Mouse (Mus musculus): ENCODE data around the gene Abhd5.
"Not testable (repeated sequence)": the region's sequence is repeated elsewhere in the genome, so short reads cannot be mapped to it uniquely, and the experiment has no call there.

Abhd5 gene

DNA sequence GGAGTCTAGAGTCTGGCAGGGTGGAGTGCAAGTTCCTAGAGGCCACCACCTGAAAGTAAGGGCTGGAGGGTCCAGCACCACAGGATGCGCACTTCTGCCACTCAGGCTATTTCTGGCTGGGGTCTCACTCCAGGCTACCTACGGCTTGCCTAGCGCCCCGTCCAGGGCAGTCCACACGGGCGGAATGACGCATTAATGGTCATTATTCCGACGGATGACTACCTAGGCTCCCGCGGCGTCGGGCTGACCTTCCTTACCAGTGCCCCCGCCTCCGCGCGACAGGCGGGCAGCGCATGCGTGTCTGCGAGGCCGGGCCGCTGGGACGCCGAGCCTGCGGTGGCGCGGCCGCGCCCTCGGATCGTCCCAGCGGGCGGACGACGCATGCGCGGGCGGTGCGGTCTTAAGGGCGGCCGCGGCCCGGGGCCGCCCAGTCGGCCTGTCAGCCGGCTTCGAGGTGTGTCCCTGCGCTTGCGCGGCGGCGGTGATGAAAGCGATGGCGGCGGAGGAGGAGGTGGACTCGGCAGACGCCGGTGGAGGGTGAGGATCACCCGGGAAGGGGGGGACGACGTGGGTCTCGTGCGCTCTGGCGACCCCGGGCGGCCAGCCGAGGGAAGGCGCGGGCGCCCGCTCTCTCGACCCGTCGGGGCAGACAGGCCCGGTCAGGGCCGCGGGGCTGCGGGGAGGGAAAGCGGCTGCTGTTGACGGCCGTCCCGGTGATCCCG, at the start of gene Abhd5:
TSS of gene Abhd5 (plus strand) at position 306 of the 722 bp plus-strand sequence.
- in situ Hi-C loops (cut with MboI; ENCODE audit: low sequenced_read_pairs), result no loop called here

DNA sequence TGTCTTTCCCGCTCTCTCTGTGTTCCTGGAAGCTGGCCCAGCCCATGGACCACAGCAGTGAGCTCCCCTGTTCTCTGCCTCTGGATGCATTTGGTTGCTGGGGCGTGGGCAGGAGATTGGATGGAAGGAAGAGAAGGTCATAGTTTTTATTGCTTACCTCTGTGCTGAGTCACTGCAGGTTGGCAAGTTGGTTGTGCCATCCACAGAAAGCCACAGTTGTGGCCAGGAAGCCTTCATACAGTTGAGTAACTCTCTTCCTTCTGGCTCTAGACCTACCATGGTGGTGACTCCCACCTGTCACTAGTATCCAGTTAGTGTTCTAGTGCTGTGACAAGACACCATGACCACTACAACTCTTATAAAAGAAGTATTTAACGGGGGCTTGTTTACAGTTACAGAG, 46.1 kb upstream of the Abhd5 start:
- in situ Hi-C loops (cut with MboI; ENCODE audit: low sequenced_read_pairs), result loop anchor here (10.0 kb wide), 1 partner anchor 61 kb away; no protein-coding TSS in a partner anchor

GRCm38 (mm10) chr9:122309013-122309980, 42.1 kb upstream of the Abhd5 start:
- in situ Hi-C loops (cut with MboI; ENCODE audit: low sequenced_read_pairs), result loop anchor here (10.0 kb wide), 1 partner anchor 64 kb away; no protein-coding TSS in a partner anchor

GRCm38 (mm10) chr9:122310613-122311049, 40.8 kb upstream of the Abhd5 start:
- in situ Hi-C loops (cut with MboI; ENCODE audit: low sequenced_read_pairs), result no loop called here

GRCm38 (mm10) chr9:122311051-122311760, 40.2 kb upstream of the Abhd5 start:
- in situ Hi-C loops (cut with MboI; ENCODE audit: low sequenced_read_pairs), result no loop called here

GRCm38 (mm10) chr9:122312296-122312990, 39.0 kb upstream of the Abhd5 start:
- in situ Hi-C loops (cut with MboI; ENCODE audit: low sequenced_read_pairs), result no loop called here

DNA sequence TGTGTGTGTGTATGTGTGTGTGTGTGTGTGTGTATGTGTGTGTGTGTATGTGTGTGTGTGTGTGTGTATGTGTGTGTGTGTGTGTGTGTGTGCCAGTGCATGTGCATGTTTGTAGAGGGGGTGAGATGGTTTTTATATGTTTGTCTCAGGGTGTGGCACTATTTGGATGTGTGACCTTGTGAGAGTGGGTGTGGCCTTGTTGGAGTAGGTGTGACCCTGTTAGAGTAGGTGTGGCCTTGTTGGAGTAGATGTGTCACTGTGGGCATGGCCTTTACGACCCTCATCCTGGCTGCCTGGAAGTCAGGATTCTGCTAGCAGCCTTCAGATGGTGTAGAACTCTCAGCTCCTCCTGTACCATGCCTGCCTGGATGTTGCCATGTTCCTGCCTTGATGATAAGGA, 38.3 kb upstream of the Abhd5 start:
- in situ Hi-C loops (cut with MboI; ENCODE audit: low sequenced_read_pairs), result not testable (repeated sequence)

- in situ Hi-C loops (cut with MboI; ENCODE audit: low sequenced_read_pairs), result no loop called here
Measured at GRCm38 (mm10) chr9:122314386-122314785, 37.0 kb upstream of the Abhd5 start.

DNA sequence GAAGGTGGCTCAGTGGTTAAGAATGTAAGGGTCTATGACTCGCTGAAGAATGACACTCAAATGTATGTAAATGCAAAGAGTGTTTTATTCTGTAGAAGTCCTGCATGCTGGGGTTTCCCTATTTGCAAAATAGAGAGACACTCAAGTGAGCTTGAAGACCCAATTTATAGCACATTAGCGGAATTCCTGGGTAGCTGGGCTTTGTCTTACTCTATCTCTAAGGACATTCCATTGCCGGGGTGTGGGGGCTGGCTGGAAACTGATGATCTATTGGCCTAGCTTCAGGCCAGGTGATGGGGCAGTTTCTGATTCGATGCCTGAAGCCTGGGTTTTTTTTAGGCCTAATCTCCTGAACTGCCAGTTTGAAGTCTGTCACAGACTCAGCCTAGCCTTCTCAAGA, 36.5 kb upstream of the Abhd5 start:
- in situ Hi-C loops (cut with MboI; ENCODE audit: low sequenced_read_pairs), result no loop called here

DNA sequence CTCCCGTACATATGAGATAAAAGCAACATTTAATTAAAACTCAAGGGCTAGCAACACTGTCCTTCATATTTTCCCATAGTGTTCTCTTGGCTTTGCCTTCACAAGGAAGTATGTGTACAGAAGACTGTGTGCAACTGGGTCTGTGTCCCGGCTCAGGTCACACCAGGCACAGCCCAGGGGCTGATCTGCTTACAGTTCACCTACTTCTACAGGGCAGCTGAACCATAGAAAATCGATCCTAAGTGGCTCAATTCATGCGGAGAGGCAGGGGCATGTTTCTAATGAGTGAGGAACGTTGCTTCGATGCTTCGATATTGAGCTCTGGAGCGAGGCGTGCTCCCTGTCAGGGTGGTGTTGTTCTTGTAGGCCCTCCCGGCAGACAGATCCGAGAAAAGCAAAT, 35.9 kb upstream of the Abhd5 start:
- in situ Hi-C loops (cut with MboI; ENCODE audit: low sequenced_read_pairs), result no loop called here

DNA sequence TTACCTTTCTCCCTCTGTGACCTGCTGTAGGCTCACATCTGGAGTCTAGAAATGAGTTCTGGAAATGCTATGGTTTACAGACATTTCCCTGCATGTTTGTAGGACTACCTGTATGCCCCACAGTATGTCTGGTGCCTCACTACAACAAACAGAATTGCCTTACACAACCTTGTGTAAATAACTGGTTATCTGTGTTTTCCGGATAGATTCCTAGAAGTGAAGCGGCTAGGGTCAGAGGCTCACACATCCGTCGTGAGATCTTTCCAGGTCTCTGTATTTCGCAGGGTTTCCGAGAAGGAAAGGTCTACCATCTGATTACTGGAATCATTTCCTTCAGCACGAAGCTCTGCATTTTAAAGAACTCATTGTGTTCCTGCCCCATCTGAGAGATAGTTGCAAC, 34.8 kb upstream of the Abhd5 start:
- in situ Hi-C loops (cut with MboI; ENCODE audit: low sequenced_read_pairs), result no loop called here

- in situ Hi-C loops (cut with MboI; ENCODE audit: low sequenced_read_pairs), result no loop called here
Measured at GRCm38 (mm10) chr9:122320626-122321025, 30.8 kb upstream of the Abhd5 start.

DNA sequence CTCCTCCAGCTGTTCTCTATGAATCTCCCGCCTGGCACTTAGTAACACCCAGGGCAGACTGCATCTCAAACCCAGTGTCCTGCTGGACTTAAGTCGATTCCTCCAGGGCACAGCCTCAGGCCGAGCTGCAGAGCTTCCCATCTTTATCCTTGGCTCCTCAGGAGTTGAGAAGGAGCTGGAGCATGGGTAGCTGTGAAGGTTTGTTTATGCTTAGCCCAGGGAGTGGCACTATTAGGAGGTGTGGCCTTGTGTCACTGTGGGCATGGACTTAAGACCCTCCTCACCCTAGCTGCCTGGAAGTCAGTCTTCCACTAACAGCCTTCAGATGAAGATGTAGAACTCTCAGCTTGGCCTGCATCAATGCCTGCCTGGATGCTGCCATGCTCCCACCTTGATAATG, 29.1 kb upstream of the Abhd5 start:
- in situ Hi-C loops (cut with MboI; ENCODE audit: low sequenced_read_pairs), result no loop called here

DNA sequence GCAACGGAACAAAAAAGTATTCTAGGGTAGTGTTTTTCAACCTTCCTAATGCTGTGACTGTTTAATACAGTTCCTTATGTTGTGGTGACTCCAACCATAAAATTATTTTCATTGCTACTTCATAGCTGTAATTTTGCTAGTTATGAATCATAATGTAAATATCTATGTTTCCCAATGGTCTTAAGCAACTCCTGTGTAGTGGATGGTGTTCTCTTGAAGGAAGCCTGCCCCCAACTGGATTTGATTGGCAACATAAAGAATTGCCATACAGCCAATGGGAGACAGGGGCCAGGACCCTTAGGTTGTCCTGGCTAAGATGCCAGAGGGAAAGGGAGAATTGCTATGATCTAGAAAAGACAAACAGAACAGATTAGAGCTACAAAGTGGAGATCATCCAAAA, 25.4 kb upstream of the Abhd5 start:
- in situ Hi-C loops (cut with MboI; ENCODE audit: low sequenced_read_pairs), result no loop called here

DNA sequence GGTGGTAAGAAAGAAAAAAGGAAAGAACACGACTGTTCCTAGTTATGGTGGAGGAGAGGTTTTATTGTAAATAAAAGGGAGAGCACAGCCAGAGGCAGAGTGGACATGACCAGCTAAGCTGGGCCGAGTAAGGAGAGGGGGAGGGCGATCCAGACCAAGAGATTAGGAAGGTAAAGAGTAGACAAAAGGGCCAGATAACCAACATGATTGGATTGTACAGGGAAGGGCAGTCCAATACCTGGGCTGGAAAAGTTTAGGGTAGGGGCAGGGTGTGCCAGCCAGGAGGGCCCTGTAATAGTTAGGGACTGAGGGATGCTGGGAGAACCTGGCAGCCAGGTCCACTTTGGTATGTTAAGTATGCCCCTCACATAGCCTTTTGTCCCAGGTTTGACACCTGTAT, 23.2 kb upstream of the Abhd5 start:
- in situ Hi-C loops (cut with MboI; ENCODE audit: low sequenced_read_pairs), result no loop called here

GRCm38 (mm10) chr9:122336677-122337076, 14.7 kb upstream of the Abhd5 start:
- in situ Hi-C loops (cut with MboI; ENCODE audit: low sequenced_read_pairs), result no loop called here

GRCm38 (mm10) chr9:122337510-122337931, 13.9 kb upstream of the Abhd5 start:
- in situ Hi-C loops (cut with MboI; ENCODE audit: low sequenced_read_pairs), result no loop called here

DNA sequence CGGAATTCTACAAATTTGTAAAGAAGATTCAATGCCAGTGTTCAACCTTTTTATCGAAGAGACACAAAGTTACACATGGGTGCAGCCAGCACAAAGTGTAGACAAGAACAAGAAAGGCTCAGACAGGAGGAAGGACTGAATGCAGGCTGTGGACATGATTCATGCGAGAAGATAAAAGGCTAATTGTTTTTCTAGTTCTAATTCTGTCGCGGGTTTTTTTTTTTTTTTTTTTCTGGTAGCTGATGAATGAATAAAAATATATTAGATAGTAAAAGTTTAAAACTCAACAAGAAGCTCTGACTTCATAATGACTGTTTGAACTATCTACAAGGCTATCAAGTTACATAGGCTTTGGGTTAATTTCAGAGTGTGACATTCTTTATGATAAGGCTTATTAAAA, 11.4 kb upstream of the Abhd5 start:
- in situ Hi-C loops (cut with MboI; ENCODE audit: low sequenced_read_pairs), result no loop called here

DNA sequence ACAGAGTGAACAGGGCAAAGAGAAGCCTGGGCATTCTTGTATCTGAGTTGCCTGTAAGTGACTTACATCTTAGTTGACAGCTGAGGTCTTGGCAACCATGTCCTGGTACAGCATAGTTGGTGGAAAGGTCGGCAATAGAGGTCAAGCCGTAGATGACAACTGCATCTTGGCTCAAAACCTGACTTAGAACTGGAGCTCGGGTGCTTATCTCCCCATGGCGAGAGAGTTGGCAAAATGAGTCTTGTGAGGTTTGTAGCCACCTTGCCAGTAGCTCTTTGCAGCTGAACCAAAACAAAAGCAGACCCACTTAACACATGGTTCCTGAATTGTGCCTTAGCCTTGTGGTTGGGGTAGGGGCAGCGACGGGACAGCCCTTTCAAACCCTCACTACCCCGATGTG, 8.0 kb upstream of the Abhd5 start:
- in situ Hi-C loops (cut with MboI; ENCODE audit: low sequenced_read_pairs), result no loop called here

DNA sequence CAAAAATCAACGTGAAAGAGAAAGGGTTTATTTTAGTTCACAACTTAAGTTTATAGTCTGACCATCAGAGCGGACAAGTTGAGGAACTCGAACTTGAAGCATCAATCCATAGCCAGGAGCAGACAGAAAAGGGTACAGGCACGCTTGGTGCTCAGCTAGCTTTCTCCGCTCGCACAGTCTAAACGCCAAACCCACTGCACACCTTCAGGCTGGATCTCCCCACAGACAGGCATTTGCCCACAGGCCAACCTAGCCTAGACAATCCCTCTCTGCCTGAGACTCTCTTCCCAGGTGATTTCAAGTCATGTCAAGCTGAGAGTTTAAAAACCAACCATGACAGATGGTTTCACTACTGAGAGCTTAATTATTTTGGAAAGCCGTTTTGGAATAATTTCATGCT, 6.8 kb upstream of the Abhd5 start:
- in situ Hi-C loops (cut with MboI; ENCODE audit: low sequenced_read_pairs), result no loop called here

DNA sequence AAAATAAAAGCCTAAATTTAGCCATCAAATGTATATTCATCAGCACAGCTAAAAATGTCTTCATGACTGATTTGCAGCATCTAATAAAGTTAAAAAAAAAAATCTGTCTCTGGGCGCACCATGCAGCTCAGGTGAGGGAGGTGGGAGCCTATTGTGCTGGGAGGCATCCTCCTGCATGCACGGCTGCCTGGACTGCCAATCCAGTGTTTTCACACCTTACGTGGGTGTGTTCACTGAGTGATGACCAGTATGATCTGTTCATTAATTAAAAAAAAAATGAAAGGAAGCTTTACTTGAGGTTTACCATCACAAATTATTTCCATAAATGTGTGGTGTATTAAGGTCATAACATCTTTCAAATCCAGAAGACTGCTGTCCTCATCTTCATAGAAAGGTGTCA, 6.1 kb upstream of the Abhd5 start:
- in situ Hi-C loops (cut with MboI; ENCODE audit: low sequenced_read_pairs), result no loop called here

All from CH12F3 (cell line).